Mouse (Mus musculus) embryonic facial prominence, embryonic 10.5 days (tissue): Measurements from ENCODE around the gene Ryr1. TPM values are rescaled to one million over a fixed set of nuclear protein-coding genes. Genes with fewer than 3 reads are reported as not detected.

ENCODE experiments used
- DNase-seq: peaks from one replicate; pipeline ENCODE4 v3.0.0-alpha.2; 2017; ENCODE audit warnings: low spot score
- H3K27ac ChIP-seq: fragments of 300-500 bp; sonication (generic); replicated peaks from 2 replicates; pipeline ENCODE4 v1.5.1; 2016; ENCODE audit warnings: mild to moderate bottlenecking
- H3K27me3 ChIP-seq: fragments of 300-500 bp; sonication (generic); replicated peaks from 2 replicates; pipeline ENCODE4 v1.6.1; 2016; ENCODE audit warnings: low read depth, mild to moderate bottlenecking; ENCODE audit not compliant: poor library complexity, severe bottlenecking
- H3K36me3 ChIP-seq: fragments of 300-500 bp; sonication (generic); replicated peaks from 2 replicates; pipeline ENCODE4 v1.6.1; 2016; ENCODE audit warnings: mild to moderate bottlenecking, moderate library complexity
- H3K4me1 ChIP-seq: fragments of 300-500 bp; sonication (generic); 2 replicates; pipeline ENCODE4 v1.6.1; 2016
- H3K4me3 ChIP-seq: fragments of 300-500 bp; sonication (generic); 2 replicates; pipeline ENCODE4 v1.5.1; 2016; ENCODE audit warnings: mild to moderate bottlenecking, moderate library complexity
- H3K9me3 ChIP-seq: fragments of 300-500 bp; sonication (generic); 2 replicates; pipeline ENCODE4 v1.6.1; 2016; ENCODE audit warnings: mild to moderate bottlenecking
- WGBS: fragments of 180-500 bp; shearing (Covaris S2); methylation state at CpG from one replicate; pipeline ENCODE4 v1.1.7; 2016; 5-methylcytosine and 5-hydroxymethylcytosine counted together
- polyA plus RNA-seq: library from polyadenylated mRNA; unstranded; fragments of >200 nt; fragmentation: Nextera tagmentation; extraction: Ambion mirVana; gene quantifications from 2 replicates; pipeline ENCODE4 v1.2.1, GENCODE M21; 2016

Gene Ryr1
- polyA plus RNA-seq, 1 experiment from 2014 or later = 1.8 TPM

DNA sequence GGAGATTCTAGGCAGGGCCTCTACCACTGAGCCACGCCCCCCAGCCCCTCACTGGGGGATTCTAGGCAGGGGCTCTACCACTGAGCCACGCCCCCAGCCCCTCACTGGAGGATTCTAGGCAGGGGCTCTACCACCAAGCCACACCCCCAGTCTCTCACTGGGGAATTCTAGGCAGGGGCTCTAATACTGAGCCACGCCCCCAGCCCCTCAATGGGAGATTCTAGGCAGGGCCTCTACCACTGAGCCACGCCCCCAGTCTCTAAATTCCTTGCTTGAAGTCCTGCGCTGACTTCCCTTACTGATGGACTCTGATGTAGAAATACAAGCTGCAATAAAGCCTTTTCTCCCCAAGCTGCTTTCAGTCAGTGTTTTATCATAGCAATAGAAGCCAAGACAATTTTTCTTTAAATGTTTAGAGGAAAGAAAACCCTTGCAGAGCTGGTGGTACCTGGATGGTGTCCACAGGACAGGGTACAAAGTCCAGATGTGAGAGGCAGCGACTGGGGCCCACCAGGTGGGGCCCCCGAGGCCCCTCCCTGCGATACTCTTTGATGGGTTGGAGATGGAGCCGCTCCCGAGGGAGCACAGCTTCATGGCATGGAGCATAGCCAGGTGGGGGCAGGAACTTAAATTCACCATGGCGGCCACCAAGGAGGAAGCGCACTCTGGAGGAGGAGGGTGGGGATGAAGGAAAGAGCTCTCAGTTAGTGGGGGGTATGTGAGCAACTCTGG is 23.5 kb downstream of the Ryr1 start:
- H3K27me3 ChIP-seq = no peaks in the 10 kb centered on the region
- H3K9me3 ChIP-seq = 0 out of 2 replicates have a peak, but pooled peaks cover 3% of the 10 kb centered on the region
- H3K4me3 ChIP-seq = no peak overlapping the region
- no peaks in the 10 kb centered on the region; the same call in 1 of the 2 replicates for H3K36me3 ChIP-seq
- no peak overlapping the region for H3K27ac ChIP-seq
- WGBS = 93% methylated on average over 12 of the region's 12 CpGs
- H3K4me1 ChIP-seq = peaks cover 12% of the 10 kb centered on the region; the same call in 1 of the 2 replicates
- no peak for DNase-seq

DNA sequence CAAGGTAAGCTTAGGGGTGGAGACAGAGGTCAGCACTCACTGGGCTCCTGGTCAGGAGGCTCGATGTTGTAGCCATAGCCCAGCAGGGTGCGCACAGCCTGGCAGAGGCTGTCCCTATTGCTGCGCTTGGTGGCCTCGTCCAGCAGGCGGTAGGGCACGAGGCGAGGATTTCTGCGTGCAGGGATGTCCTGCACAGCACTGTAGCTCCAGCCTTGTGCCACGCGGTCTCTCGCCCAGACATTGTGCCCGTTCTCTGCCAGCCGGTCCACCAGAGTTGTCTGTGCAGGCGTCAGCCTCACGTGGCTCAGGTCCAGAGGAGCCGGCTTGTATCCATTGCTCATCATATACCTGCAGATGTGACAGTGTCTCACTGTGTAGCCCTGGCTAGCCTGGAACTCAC is 27.8 kb downstream of the Ryr1 start:
- Histone ChIP-seq H3K9me3 (0 out of 2 replicates have a peak, but pooled peaks cover 3% of the 10 kb centered on the region), H3K4me1 (peaks cover 12% of the 10 kb centered on the region; the same call in 1 of the 2 replicates), H3K36me3 (peaks cover 4% of the 10 kb centered on the region; the same call in 1 of the 2 replicates), H3K4me3 (no peak overlapping the region), H3K27me3 (no peaks in the 10 kb centered on the region), H3K27ac (no peak overlapping the region)
- DNase-seq = no peak
- WGBS = 89% methylated on average over 16 of the region's 16 CpGs

DNA sequence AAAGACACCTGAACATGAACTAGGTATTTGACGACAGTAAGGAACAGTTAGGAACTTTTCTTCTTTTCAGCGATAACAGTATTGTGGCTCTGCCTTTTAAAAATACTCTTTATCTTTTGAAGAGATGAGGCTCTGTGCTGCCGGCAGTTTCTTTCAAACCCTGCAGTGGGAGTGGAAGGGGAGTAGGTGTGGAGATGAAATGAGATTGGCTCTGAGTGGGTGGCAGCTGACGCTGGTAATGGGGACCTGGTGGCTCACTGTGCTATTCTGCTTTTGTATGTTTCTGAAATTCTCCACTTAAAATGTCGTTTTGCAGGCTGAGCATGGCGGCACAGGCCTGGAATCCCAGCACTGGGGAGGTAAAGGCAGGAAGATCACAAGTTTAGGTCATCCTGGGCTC is 36.2 kb downstream of the Ryr1 start:
- WGBS = 80% methylated on average over 6 of the region's 6 CpGs
- Histone ChIP-seq H3K27me3 (0 out of 2 replicates have a peak, but pooled peaks cover 4% of the 10 kb centered on the region), H3K9me3 (no peaks in the 10 kb centered on the region), H3K36me3 (peaks cover 7% of the 10 kb centered on the region), H3K27ac (no peak overlapping the region), H3K4me1 (0 out of 2 replicates have a peak, but pooled peaks cover 7% of the 10 kb centered on the region), H3K4me3 (no peak overlapping the region)
- no peak for DNase-seq

DNA sequence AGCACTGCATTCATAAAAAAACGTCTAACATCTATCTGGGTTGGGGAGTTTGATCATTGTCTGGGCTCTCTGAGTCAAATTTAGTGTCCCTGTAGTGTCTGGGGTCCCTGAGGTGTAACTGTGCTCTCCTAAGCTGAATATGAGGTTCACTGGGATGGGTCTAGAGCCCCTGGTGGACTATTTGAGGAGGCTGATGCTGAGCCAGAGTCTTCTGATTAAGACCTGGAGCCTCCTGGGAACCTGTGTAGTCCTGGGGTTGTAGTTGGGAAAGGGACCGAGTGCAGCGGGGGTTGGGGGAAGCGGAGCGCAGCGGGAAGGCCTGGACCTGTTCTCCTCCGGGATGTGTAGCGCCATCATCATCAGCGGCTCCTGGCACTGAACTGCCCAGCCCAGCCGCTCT is 38.1 kb downstream of the Ryr1 start:
- Histone ChIP-seq H3K4me3 (no peak overlapping the region), H3K36me3 (peaks cover 9% of the 10 kb centered on the region), H3K9me3 (no peaks in the 10 kb centered on the region), H3K27me3 (0 out of 2 replicates have a peak, but pooled peaks cover 4% of the 10 kb centered on the region), H3K4me1 (0 out of 2 replicates have a peak, but pooled peaks cover 7% of the 10 kb centered on the region), H3K27ac (no peak overlapping the region)
- WGBS = 88% methylated on average over 10 of the region's 10 CpGs
- DNase-seq = no peak

DNA sequence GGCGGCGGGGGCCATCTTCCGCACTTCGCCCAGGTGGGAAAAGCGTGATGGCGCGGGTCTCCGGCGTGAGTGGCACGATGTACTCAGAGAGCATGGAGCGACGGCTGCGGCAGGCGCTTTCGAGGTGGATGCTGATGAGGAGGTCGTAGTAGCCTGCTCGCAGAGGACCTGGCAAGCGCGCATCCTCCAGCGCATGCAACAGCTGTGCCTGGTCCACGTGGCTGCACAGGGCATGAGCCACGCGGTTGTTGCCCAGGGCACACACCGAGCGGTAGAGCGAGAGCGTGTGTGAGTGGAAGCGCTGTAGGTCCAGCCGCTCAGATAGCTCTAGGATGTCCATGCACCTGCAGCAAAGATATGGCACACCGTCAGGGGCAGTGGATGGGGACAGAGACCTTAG is 39.0 kb downstream of the Ryr1 start:
- 87% methylated on average over 30 of the region's 30 CpGs for WGBS
- Histone ChIP-seq H3K27ac (no peak overlapping the region), H3K9me3 (no peaks in the 10 kb centered on the region), H3K27me3 (0 out of 2 replicates have a peak, but pooled peaks cover 4% of the 10 kb centered on the region), H3K36me3 (peaks cover 9% of the 10 kb centered on the region), H3K4me1 (0 out of 2 replicates have a peak, but pooled peaks cover 7% of the 10 kb centered on the region), H3K4me3 (no peak overlapping the region)
- DNase-seq = no peak

DNA sequence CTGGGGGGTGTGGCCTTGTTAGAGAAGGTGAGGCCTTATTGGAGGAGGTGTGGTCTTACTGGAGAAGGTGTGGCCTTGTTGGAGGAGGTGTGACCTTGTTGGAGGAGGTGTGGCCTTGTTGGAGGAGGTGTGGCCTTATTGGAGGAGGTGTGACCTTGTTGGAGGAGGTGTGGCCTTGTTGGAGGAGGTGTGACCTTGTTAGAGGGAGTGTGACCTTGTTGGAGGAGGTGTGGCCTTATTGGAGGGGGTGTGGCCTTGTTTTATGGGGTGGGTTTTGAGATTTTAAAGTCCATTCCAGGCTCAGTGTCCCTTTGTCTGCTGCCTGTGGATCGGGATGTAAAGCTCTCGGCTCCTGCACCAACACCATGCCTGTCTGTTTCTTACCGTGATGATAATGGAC is 40.6 kb downstream of the Ryr1 start:
- Histone ChIP-seq H3K4me1 (0 out of 2 replicates have a peak, but pooled peaks cover 7% of the 10 kb centered on the region), H3K36me3 (peaks cover 9% of the 10 kb centered on the region), H3K9me3 (no peaks in the 10 kb centered on the region), H3K4me3 (no peak overlapping the region), H3K27ac (no peak overlapping the region), H3K27me3 (0 out of 2 replicates have a peak, but pooled peaks cover 4% of the 10 kb centered on the region)
- DNase-seq = no peak
- 85% methylated on average over 3 of the region's 3 CpGs for WGBS

DNA sequence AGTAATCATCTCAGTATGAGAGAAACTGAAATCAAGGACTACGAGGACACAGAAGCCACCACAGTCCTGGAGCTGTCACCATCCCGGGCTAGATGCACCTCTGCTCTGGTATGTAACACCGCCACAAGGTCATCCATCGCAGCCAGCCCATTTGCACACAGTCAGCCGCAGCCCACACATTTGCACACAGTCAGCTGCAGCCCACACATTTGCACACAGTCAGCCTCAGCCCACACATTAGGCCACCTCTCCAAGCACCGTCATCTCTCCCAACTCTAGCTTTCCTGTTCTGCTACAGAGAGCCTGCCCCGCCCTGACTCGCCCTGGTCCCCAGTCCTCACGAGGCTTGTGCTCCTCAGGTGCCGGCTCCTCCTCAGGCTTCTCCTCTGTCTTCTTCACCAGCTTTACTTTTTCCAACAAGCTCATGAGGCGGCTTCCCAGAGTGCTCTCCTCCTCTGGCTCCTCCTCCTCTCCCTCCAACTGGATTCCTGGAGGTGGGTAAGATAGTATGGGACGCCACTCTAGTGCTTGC is 45.5 kb downstream of the Ryr1 start:
- no peaks in the 10 kb centered on the region for H3K27me3 ChIP-seq
- WGBS = 75% methylated on average over 12 of the region's 12 CpGs
- H3K36me3 ChIP-seq = peaks cover 3% of the 10 kb centered on the region; the same call in 1 of the 2 replicates
- H3K27ac ChIP-seq = no peak overlapping the region
- H3K4me3 ChIP-seq = no peak overlapping the region
- H3K9me3 ChIP-seq = no peaks in the 10 kb centered on the region
- H3K4me1 ChIP-seq = no peaks in the 10 kb centered on the region
- no peak for DNase-seq

DNA sequence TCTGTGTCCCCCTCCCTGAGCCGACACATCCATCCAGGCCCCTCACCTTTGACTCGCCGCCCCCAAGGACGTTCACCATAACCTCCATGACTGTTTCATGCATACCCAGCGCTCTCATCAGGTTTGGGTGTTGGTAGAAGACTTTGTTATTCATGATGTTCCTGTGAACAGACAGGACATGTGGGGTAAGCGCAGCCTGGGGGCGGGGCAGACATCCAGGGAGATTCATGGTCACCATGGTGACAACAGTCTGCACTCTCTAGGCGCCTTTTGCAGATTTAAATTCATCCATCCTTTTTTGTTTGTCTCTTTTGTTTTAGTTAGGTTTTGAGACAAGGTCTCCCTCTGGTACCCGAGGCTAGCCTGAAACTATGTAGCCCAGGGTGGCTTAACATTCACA is 48.0 kb downstream of the Ryr1 start:
- Histone ChIP-seq H3K9me3 (no peaks in the 10 kb centered on the region), H3K4me1 (peaks cover 2% of the 10 kb centered on the region; the same call in 1 of the 2 replicates), H3K27me3 (peaks cover 16% of the 10 kb centered on the region), H3K36me3 (no peaks in the 10 kb centered on the region), H3K27ac (no peak overlapping the region), H3K4me3 (no peak overlapping the region)
- DNase-seq = no peak
- WGBS = 77% methylated on average over 9 of the region's 9 CpGs

DNA sequence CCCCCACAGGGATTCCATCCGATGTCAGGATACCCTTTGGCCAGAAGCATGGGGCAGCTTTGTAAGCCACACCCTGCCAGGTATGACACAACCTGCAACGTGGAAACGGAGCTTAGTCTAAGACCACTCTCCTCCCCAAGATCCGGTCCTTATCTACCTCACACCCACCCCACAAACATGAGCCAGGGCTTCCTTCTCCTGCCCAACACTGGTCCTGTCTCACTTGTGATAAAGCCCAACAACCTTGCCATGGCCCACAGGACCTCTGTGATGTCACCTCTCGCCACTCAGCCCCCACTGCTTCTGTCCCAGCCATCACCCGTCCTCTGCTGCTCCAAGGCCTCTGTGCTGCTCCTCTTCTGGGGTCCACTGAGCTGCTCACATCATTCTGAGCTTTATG is 49.8 kb downstream of the Ryr1 start:
- Histone ChIP-seq H3K27me3 (peaks cover 34% of the 10 kb centered on the region), H3K9me3 (no peaks in the 10 kb centered on the region), H3K27ac (no peak overlapping the region), H3K4me1 (peaks cover 11% of the 10 kb centered on the region), H3K4me3 (no peak overlapping the region), H3K36me3 (no peaks in the 10 kb centered on the region)
- DNase-seq = no peak
- WGBS = 74% methylated on average over 6 of the region's 6 CpGs

DNA sequence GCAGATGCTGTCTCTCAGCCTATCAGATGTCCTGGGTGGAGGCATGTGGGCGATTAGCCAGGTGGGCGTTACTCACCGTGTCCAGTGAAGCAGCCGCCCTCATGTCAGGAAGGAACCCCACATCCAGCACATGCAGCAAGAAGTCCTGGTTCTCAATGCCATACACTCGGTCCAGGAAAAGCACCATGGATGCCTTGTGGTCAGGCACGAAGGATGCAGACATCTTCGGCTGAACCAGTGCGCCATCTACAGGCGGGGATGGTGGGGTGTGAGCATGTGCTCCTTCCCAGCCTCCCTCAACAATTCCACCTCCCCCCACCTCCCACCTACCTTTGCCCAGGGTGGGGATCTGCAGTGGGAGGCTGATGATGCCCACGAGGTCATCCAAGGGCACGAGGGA is 52.3 kb downstream of the Ryr1 start:
- WGBS = 49% methylated on average over 11 of the region's 11 CpGs
- Histone ChIP-seq H3K27ac (no peak overlapping the region), H3K27me3 (peaks cover 59% of the 10 kb centered on the region), H3K4me1 (peaks cover 17% of the 10 kb centered on the region), H3K9me3 (no peaks in the 10 kb centered on the region), H3K36me3 (no peaks in the 10 kb centered on the region; the same call in 1 of the 2 replicates), H3K4me3 (no peak overlapping the region)
- peak; percentile 60 for DNase-seq

DNA sequence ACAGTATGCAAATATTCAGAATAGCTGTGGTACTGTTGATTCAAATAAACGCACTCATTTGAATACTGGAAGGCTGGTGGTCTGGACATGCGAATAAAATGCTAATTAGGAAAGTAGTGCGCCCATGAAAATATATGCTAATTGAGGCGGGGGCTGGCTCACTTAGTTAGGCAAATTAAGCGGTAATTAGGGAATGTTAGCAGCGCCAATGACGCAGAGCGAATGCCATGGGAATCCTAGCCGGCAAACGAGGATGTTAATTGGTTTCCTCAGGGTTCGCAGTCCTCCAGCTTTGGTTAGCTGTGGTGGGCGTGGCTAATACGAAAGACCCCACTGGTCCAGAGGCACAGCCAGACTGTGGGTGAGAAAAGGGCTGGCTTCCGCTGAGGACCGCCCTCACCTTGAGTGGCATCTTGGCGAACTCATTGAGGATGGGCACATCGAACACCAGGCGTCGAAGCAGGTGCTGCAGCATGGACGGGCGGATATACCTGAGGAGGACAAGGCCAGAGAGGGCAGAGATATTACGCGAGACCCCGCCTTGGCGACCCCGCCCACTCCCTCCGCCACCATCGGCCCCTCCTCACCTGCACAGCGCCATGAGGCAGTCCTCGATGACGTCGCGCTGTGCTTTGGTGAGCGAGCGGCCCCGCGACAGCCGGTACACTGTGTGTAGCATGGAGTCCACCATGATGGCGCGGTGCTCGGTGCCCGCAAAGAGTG is 53.6 kb downstream of the Ryr1 start:
- 0 out of 2 replicates have a peak overlapping the region, but pooled peaks have one; percentile 24 for H3K27ac ChIP-seq
- WGBS = 4% methylated on average over 42 of the region's 42 CpGs
- peak; percentile 60 for DNase-seq
- H3K4me1 ChIP-seq = peaks cover 24% of the 10 kb centered on the region
- no peaks in the 10 kb centered on the region for H3K9me3 ChIP-seq
- H3K36me3 ChIP-seq = no peaks in the 10 kb centered on the region; the same call in 1 of the 2 replicates
- H3K27me3 ChIP-seq = peaks cover 73% of the 10 kb centered on the region
- H3K4me3 ChIP-seq = peak overlapping the region; percentile 60

DNA sequence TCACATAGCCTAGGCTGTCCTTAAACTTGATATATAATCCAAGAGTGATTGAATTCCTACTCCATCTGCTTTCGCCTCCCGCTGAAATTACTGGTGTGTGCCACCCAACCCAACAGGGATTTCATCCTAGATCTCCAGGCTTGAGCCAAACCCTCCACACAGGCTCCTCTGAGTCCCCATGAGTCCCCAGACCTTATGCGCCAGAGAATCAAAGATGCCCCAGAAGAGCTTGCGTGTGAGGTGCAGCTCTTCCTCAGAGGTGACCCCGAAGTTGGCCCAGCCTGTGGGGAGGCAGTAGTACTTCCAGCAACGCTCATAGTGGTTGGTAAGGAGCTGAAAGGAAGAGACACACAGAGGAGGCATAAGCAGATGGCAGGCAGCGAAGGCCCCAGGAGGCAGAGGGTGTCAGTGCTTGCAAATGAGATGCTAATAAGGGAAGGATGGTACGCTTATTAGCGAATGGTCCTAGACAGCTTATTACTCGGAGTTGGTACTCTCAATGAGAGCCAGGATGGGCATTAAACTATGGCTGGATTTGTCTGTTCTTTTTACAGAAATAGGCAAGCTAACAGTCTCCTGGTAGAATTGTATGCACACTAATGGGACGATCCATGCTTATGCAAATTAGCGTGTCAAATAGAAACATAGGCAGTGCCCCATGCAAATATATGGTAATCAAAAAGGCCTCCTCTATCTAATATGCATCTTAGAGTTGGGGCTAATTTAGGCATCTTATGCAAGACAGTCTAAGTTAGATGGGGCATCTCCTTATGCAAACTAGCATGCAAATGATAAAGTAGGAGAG is 54.4 kb downstream of the Ryr1 start:
- Histone ChIP-seq H3K4me1 (peaks cover 24% of the 10 kb centered on the region), H3K4me3 (peak overlapping the region; percentile 60; the same call in 1 of the 2 replicates), H3K9me3 (no peaks in the 10 kb centered on the region), H3K27ac (no peak overlapping the region), H3K27me3 (peaks cover 77% of the 10 kb centered on the region), H3K36me3 (no peaks in the 10 kb centered on the region; the same call in 1 of the 2 replicates)
- no peak for DNase-seq
- WGBS = 76% methylated on average over 12 of the region's 12 CpGs
